Mouse (Mus musculus) heart, adult 8-10 months (tissue): ENCODE measurements at regions not wholly inside any gene's neighbourhood (a gene's known extent, or its start where the extent isn't known, plus 50 kb on each side); places are given as distances from the start of the nearest gene placed in this dataset.

ENCODE experiments used
- DNase-seq: peaks from one replicate; pipeline ENCODE4 v3.0.0; 2022; ENCODE audit warnings: low spot score

DNA sequence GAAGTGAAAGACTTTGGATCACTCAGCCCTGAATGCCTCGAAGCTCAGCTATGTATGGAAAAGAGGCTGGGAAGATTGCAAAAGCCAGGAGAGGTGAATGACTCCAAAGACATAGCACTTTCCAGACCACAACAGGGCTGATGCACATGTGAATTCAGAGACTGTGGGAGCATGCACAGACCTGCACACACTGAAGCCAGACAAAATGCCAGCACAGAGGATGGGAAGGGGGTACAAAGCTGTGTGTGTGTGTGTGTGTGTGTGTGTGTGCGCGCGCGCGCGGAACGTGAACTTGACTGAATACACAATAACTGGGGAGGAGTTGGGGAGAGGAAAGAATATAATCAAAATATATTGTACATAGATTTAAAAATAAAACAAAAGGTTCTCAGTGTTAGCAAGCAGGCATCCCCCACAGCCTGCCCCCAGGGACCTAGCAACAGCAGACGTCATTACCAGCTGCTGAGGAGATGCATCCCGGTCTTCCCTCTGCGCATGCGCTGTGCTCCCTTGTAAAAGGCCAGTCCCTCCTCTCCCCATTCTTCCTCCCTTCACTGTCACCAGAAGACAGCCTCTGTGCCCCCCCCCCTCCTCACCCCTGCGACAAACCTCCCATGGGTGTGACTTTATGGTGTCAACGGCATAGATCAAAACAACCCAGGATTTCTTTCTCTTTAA is 89.5 kb upstream of the Mrps22 start:
- peak; percentile 74 for DNase-seq

DNA sequence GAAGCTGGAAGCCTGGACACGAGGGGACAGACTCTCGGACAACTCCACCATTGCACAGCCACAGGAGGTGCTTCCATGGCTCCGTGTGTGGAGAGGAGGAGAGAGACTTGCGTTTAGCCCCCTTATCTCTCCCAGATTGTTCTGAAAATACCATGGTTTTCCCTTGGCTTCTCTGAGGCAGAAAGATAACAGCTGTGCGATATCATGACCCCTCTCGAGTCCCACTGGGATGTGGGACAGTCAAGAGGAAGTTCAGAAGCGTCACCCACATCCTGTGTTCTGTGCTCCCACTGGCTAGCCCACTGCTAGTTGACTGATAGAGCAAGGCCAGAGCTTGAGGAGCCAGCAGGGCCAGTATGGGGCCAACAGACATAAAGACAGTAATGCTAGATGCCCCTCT is 84.1 kb upstream of the Mrps22 start:
- DNase-seq, result no peak

DNA sequence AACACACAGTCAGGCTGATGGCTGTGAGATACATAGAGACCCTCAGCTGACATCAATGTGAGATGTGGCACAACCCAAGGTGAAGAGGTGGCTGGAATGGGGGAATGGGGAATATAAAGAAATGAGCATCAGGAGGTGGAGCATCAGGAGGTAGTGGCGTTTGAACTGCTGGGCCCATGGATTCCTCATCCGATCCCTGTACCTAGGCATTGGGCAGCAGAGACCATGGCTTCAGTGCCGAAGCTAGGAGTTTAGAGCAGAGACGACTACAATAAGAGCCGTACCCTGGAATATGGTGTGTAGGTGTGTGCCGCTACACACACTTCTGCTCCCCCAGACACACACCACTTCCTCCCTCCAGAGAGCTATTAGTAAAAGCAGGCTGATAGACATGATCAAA is 82.9 kb upstream of the Mrps22 start:
- DNase-seq, result no peak

DNA sequence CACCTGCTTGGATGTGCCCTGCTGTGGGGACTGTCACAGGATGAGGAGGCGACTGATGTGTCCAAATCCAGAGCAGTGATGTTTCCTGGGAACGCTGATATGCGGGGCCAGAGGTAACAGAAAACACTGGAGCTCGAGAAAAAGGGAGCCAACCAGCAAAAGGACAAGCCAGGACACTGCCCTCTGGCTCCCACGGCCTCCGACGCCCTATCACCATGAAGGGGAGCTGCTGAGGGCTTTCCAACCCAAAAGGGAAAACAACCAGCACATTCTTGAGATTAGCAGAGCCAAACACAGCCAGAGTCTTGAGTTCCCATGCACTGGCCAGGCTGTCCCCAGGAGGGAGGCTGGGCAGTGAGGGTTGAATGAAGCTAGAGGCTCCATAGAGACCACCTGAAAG is 74.2 kb upstream of the Mrps22 start:
- peak; percentile 7 for DNase-seq

DNA sequence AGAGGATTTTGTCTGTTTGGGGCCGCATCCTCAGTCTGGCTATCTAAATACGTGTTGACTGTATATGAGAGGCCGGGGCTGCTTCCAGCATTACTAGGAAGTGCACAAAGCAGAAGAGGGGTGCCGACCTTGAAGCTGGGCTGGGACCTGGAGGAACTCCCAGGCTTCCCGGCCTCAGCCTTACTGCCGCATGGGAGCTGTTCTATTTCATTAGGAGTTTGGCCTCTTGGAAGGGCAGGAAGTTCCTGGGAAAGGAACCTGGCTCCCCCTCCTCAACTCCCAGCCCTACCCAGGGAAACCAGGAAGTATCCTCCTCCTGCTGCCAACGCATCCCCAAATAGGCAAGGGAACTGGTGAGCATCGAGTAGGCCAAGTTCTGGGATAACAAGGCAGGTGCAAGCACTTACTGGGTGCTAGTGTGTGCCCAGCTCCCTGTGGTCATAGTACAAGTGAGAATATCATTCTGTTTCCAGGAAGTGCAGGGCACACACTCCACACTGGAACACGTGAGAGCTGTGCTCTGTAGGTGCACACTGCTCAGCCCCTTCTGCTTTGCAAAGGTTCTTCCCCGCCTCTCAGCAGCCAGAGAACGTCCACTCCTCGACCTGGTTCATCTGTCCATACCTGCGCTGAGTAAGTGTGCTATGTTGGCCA is 72.1 kb upstream of the Mrps22 start:
- DNase-seq, result no peak

DNA sequence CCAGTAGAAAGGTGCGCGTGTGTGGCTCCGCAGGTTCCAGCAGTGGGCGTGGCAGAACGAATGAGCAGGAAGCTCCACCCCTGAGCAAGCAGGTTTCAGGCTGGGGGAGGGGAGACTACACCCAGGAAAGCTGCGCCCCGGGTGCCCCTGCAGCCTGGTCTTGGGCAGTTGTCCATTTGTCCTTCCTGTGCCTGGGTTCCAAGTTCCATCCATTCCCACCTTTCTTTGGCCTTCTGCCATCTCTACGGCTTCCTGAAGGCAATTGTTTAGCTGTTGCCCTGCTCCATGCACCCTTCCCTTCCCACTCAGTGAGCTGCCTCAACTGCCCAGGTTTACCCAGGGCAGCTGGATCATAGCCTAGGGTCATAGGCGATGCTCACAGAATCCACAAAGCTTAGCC is 70.9 kb upstream of the Mrps22 start:
- no peak for DNase-seq

DNA sequence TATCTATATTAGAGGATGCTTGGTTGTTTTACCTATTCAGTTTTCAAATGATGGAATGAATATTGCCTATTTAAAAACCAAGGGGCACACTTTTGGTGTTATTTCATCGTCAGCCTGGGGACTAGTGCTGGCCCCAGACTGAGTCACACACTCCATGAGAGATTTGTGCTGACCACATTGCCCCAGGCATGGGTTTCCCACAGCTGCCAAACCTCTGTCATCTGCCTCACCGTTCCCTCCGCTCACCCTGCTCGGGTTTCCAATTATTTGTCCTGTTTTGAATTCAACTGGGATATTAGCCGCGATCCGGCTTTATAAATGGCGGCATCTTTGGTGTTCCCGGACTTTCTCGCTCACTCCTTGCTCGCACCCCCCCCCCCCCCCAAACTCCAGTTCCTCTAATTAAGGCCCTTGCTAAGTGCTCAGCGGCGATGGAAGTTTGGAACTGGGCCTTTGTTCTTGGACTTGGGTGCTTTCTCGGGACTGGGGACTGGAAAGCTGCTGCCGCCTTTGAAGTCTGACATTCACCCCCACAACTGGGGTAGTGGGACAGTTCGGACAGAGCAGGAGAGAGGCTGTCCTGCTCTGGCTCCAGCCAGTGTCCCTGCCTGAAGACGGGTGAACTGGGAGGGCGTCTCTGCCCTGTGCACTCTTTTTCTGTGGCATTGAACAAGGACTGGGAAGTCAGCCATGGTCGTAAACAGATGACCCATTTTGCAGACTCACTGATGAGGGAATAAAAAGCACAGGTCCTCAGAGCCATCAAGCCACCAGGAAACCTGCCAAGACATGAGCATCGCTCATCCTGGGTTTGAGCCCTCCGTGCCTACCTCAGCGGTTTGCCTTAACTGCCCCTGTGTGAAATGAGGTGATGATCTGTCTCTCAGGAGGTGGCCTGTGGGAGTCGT is 67.2 kb upstream of the Mrps22 start:
- no peak for DNase-seq

DNA sequence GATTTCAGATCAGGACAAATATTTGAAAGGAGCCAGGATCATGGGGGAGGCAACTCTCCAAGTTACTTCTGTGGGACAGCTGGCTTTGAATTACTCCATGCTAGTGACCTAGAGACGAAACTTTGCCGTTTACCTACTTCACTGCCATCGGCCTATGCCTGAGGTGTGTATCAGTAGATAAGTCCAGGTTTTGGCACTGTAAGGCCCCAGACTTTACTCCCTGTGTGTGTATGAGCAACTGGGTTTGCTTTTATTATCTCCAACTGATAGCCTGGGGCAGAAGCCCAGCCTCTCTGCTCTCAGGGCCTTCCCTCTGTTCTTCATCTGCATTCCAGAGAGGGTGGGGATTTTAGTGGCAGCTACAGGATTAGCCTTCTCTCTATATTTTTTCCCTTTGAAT is 65.6 kb upstream of the Mrps22 start:
- no peak for DNase-seq

DNA sequence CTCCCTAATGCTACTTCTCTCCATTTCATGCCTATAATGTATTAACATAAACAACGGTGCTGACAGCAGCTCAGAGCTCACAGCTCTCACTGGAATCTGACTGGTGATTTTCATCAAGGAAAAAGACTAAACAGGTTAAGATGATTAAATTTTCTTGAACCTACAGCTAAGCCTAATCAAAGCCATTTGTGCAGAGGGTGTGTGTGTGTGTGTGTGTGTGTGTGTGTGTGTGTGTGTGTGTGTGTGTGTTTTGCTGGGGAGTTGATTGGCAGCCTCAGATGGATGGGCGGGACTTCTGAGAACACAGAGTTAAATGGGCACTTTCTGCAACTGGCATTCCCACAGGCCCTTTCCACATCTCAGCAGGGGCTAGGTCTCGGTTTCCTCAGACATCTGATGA is 61.6 kb upstream of the Mrps22 start:
- DNase-seq, result no peak

DNA sequence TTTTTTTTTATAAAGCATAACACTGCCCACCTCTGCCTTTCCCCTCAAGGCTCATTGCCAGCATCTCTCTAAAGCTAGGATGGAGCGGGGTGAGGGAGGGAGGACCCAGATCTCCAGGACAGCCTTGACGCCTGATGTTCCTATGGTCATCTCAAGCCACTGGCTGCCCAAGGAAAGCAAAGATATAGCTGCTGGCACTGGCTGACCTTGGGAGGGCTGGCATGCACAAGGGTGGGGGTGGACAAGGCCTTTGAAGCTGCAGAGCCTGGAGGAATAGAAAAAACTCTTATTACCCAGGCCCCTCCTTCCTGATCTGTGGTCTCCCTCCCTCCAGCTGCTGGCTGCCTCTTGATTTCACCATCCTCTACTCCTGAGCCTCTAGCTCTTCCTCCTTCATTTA is 50.2 kb upstream of the Mrps22 start:
- DNase-seq, result no peak
